In genomic region chr1:172317946-172318345, GRCm38 (mm10) we compare ENCODE assay signal across 13 mouse cellular contexts. TPM values are rescaled to one million over a fixed set of nuclear protein-coding genes. Genes with fewer than 3 reads are reported as not detected.
DNase-seq lines count a peak whose midpoint lies in the region; ATAC-seq and TF ChIP-seq lines count a peak whose summit lies in the region.
"Had no signal": no experiment of that assay in that cellular context is flagged by ENCODE, and none has a peak within 500 bp of the region (broad histone marks: within the 10 kb centered on the region; RNA-seq: fewer than 3 reads in every experiment).

No protein-coding gene starts in this region.

- intact Hi-C loops in left cerebral cortex, adult 2 months (cut with DNase I), result no loop called here

- peak in 1 of 2 experiments; percentile 41 for DNase-seq in left cerebral cortex, adult 2 months (ENCODE audit: extremely low spot score in 1 of 2, low spot score in 2 of 2)
- DNase-seq in left cerebral cortex, adult 9 months (ENCODE audit: low spot score in 2 of 2), result no peak
- peak; percentile 52 for DNase-seq in brain, adult 2 months (ENCODE audit: low read depth, low spot score)
- peak; percentile 80 for DNase-seq in cerebellum, adult 9-11 months
- DNase-seq in hindbrain, postnatal 0 days (ENCODE audit: low spot score), result no peak
- no peak for DNase-seq in adrenal gland, adult (ENCODE audit: inconsistent age in 2 of 2, low spot score in 1 of 2)
- DNase-seq: gastrocnemius, postnatal 25 days; heart, postnatal 10 days; kidney, adult 11 months; liver, postnatal 0 days had no signal

- H3K36me3 ChIP-seq in hindbrain, postnatal 0 days (ENCODE audit: insufficient read depth, low read length), result peaks cover 18% of the 10 kb centered on the region; the same call in 1 of the 2 replicates

- H3K9me3 ChIP-seq in hindbrain, postnatal 0 days (ENCODE audit: low read length), result no peaks in the 10 kb centered on the region

- H3K9ac ChIP-seq in hindbrain, postnatal 0 days (replicated peaks; ENCODE audit: low read length), result 0 out of 2 replicates have a peak overlapping the region, but pooled peaks have one; percentile 17
- H3K9ac ChIP-seq: liver, postnatal 0 days had no signal

- TF ChIP-seq CTCF in left cerebral cortex, adult 2 months (IDR thresholded peaks at IDR 0.05), result no peak; the same call in 1 of the 2 replicates
- no peak for TF ChIP-seq CTCF in hindbrain, postnatal 0 days (IDR thresholded peaks at IDR 0.05; ENCODE audit: low read depth)

- no peak for ATAC-seq in hindbrain, postnatal 0 days
- no peak for ATAC-seq in megakaryocyte, adult 5-6 weeks (ENCODE audit: poor library complexity, severe bottlenecking)
- no peak for ATAC-seq in CD4-positive, CD25-positive, alpha-beta regulatory T cell, adult 4 months
- ATAC-seq: liver, postnatal 0 days had no signal

- no peaks in the 10 kb centered on the region for H3K27me3 ChIP-seq in hindbrain, postnatal 0 days (ENCODE audit: insufficient read depth, low read length)

- peaks cover 23% of the 10 kb centered on the region for H3K4me1 ChIP-seq in hindbrain, postnatal 0 days (ENCODE audit: insufficient read depth, low read length)

- H3K4me3 ChIP-seq in left cerebral cortex, adult 2 months, result no peak overlapping the region
- no peak overlapping the region for H3K4me3 ChIP-seq in hindbrain, postnatal 0 days (ENCODE audit: low read length)

- H3K27ac ChIP-seq in left cerebral cortex, adult 2 months, result peak overlapping the region; percentile 87
- H3K27ac ChIP-seq in hindbrain, postnatal 0 days, result no peak overlapping the region
- H3K27ac ChIP-seq: macrophage had no signal

- WGBS in hindbrain, postnatal 0 days, result 46% methylated on average over 15 of the region's 15 CpGs

- no peak overlapping the region for H3K4me2 ChIP-seq in hindbrain, postnatal 0 days (ENCODE audit: low read depth, low read length)

RNA-seq across cellular contexts. Expression of gene Kcnj9, which starts 11.2 kb away (rescaled TPM):
- 100 to 1,000 TPM; 137 to 138 TPM for total RNA-seq in left cerebral cortex, adult 2 months (2021)
- 8.0 and 9.8 TPM in 2 replicates for total RNA-seq in hindbrain, postnatal 0 days (2014; rRNA removed)
- polyA plus RNA-seq in hindbrain, postnatal 0 days (2015; fragmentation: Nextera tagmentation; extraction: Ambion mirVana), result 3.6 and 4.2 TPM in 2 replicates
- total RNA-seq in megakaryocyte, adult 5-6 weeks (2015), result not detected in 2 replicates
- not detected in 2 replicates for total RNA-seq in megakaryocyte, adult 5-6 weeks (2017)
- polyA plus RNA-seq in CD4-positive, CD25-positive, alpha-beta regulatory T cell, adult 4 months (2017; shearing (Covaris generic)), result not detected
- total RNA-seq: gastrocnemius, postnatal 25 days; heart, postnatal 10 days had no signal

RNA-seq across cellular contexts. Expression of gene Atp1a2, which starts 20.1 kb away (rescaled TPM):
- total RNA-seq in left cerebral cortex, adult 2 months (2021), result 100 to 1,000 TPM; 628 to 676 TPM
- 546 and 572 TPM in 2 replicates for total RNA-seq in hindbrain, postnatal 0 days (2014; rRNA removed)
- 119 and 123 TPM in 2 replicates for polyA plus RNA-seq in hindbrain, postnatal 0 days (2015; fragmentation: Nextera tagmentation; extraction: Ambion mirVana)
- 0.02 TPM in 1 of 2 replicates, not detected in the other for total RNA-seq in megakaryocyte, adult 5-6 weeks (2015)
- not detected in 2 replicates for total RNA-seq in megakaryocyte, adult 5-6 weeks (2017)
- under 1 TPM; 0.33 to 0.42 TPM for polyA plus RNA-seq in CD4-positive, CD25-positive, alpha-beta regulatory T cell, adult 4 months (2017; shearing (Covaris generic))
- polyA plus RNA-seq: macrophage had no signal

RNA-seq across cellular contexts. Expression of gene Kcnj10, which starts 23.1 kb away (rescaled TPM):
- total RNA-seq in left cerebral cortex, adult 2 months (2021), result 100 to 1,000 TPM in 1 of 2 experiments, 10 to 100 TPM in 1; 86.5 to 108 TPM
- total RNA-seq in hindbrain, postnatal 0 days (2014; rRNA removed), result 8.6 and 10.0 TPM in 2 replicates
- polyA plus RNA-seq in hindbrain, postnatal 0 days (2015; fragmentation: Nextera tagmentation; extraction: Ambion mirVana), result 5.4 and 5.6 TPM in 2 replicates
- total RNA-seq in megakaryocyte, adult 5-6 weeks (2015), result 0.23 and 0.42 TPM in 2 replicates
- 0.26 and 0.28 TPM in 2 replicates for total RNA-seq in megakaryocyte, adult 5-6 weeks (2017)
- not detected for polyA plus RNA-seq in CD4-positive, CD25-positive, alpha-beta regulatory T cell, adult 4 months (2017; shearing (Covaris generic))

RNA-seq across cellular contexts. Expression of gene Igsf8, which starts 56.5 kb away (rescaled TPM):
- 100 to 1,000 TPM; 257 to 260 TPM for total RNA-seq in left cerebral cortex, adult 2 months (2021)
- total RNA-seq in hindbrain, postnatal 0 days (2014; rRNA removed), result 136 and 150 TPM in 2 replicates
- 90.2 and 90.8 TPM in 2 replicates for polyA plus RNA-seq in hindbrain, postnatal 0 days (2015; fragmentation: Nextera tagmentation; extraction: Ambion mirVana)
- total RNA-seq in megakaryocyte, adult 5-6 weeks (2015), result 29.6 and 40.0 TPM in 2 replicates
- total RNA-seq in megakaryocyte, adult 5-6 weeks (2017), result 26.1 and 34.4 TPM in 2 replicates
- 1 to 10 TPM; 3.8 to 5.5 TPM for polyA plus RNA-seq in CD4-positive, CD25-positive, alpha-beta regulatory T cell, adult 4 months (2017; shearing (Covaris generic))

RNA-seq across cellular contexts. Expression of gene Pigm, which starts 58.4 kb away (rescaled TPM):
- 1 to 10 TPM; 9.3 to 9.8 TPM for total RNA-seq in left cerebral cortex, adult 2 months (2021)
- total RNA-seq in hindbrain, postnatal 0 days (2014; rRNA removed), result 12.2 and 14.7 TPM in 2 replicates
- 2.7 and 3.0 TPM in 2 replicates for polyA plus RNA-seq in hindbrain, postnatal 0 days (2015; fragmentation: Nextera tagmentation; extraction: Ambion mirVana)
- total RNA-seq in megakaryocyte, adult 5-6 weeks (2015), result 14.1 and 15.5 TPM in 2 replicates
- total RNA-seq in megakaryocyte, adult 5-6 weeks (2017), result 14.8 and 15.1 TPM in 2 replicates
- 1 to 10 TPM; 3.6 to 6.0 TPM for polyA plus RNA-seq in CD4-positive, CD25-positive, alpha-beta regulatory T cell, adult 4 months (2017; shearing (Covaris generic))

Comparison
In these comparisons a context has a peak if more than half of its experiments do, and no peak if none do; other contexts are left out.
1. DNase-seq: peak in brain, adult 2 months (single experiment) and cerebellum, adult 9-11 months (single experiment); none in left cerebral cortex, adult 9 months (0 of 2), hindbrain, postnatal 0 days (single experiment) and adrenal gland, adult (0 of 2).
2. RNA of gene Kcnj9, which starts 11.2 kb away (total RNA-seq): 137 to 138 TPM in left cerebral cortex, adult 2 months; 8.0 to 9.8 TPM in hindbrain, postnatal 0 days and not detected in megakaryocyte, adult 5-6 weeks; every median in the first group is over 10 times any median in the second.
3. RNA of gene Atp1a2, which starts 20.1 kb away (total RNA-seq): 628 to 676 TPM in left cerebral cortex, adult 2 months and 546 to 572 TPM in hindbrain, postnatal 0 days; 0.02 TPM in megakaryocyte, adult 5-6 weeks; every median in the first group is over 100 times any median in the second.